Comparison of ENCODE assay signal across 8 mouse cellular contexts in the genomic region with DNA sequence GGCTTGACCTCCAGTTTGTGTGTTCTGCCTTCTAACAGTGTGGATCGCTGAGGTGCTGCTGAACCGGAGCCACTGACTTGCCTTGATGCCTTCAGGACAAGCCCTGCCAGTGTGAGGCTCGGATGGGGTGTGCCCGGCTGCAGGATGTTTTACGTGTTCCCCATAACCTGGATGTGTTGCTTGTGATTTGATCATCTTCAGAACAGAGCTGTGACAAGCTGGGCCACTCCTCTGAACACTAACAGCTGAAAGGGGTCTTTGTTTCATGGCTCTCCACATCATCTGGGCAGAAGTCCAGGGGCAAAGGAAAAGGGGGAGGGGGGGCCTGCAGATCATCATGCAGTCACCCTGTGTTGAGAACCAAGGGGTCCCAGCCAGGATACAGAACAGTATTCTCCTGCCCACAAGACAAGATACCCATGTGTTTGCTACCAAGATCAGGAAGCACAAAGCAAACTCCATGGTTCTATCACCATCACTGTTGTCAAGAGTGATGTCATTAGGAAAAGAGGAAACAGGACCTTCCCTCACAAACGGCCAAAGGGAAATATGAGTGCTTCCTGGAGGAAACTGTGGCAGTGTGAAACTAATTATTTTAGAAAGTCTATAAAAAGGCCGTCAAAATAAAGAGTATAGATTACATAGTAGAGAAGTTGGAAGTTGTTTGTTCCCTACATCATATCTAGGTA. TPM values are rescaled to one million over a fixed set of nuclear protein-coding genes. Genes with fewer than 3 reads are reported as not detected.
A peak's percentile ranks its signal among the peaks of the same experiment; 100 is the strongest.
DNase-seq lines count a peak whose midpoint lies in the region; ATAC-seq lines count a peak whose summit lies in the region.

No protein-coding gene starts in this region.

- ATAC-seq in heart, embryonic 11.5 days (replicated peaks; ENCODE audit: insufficient number of reproducible peaks, low FRiP score, low TSS enrichment), result 0 out of 2 replicates have a peak, but pooled peaks have one; percentile 23
- peak; percentile 71 for ATAC-seq in limb, embryonic 13.5 days (ENCODE audit: low FRiP score, low read depth)

- H3K36me3 ChIP-seq in heart, embryonic 11.5 days (ENCODE audit: control insufficient read depth, insufficient read depth, low read length), result no peaks in the 10 kb centered on the region
- H3K36me3 ChIP-seq in limb, embryonic 13.5 days, result no peaks in the 10 kb centered on the region

- H3K4me2 ChIP-seq in heart, embryonic 11.5 days, result peak overlapping the region; percentile 7; the same call in 1 of the 2 replicates
- H3K4me2 ChIP-seq in limb, embryonic 13.5 days (replicated peaks), result peak overlapping the region; percentile 46

- no peak for DNase-seq in heart, postnatal 10 days
- peak; percentile 59 for DNase-seq in retina, postnatal 1 day
- DNase-seq in retina, embryonic 14.5 days (ENCODE audit: low spot score), result no peak
- no peak for DNase-seq in natural killer cell, adult 2 months (ENCODE audit: low spot score in 2 of 2)
- no peak for DNase-seq in B cell, adult 2 months
- no peak for DNase-seq in testis, postnatal 14 days (ENCODE audit: low spot score)

- peak overlapping the region; percentile 77 for H3K27ac ChIP-seq in heart, embryonic 11.5 days (ENCODE audit: low read depth, low read length)
- H3K27ac ChIP-seq in limb, embryonic 13.5 days, result peak overlapping the region; percentile 61; the same call in 1 of the 2 replicates

- H3K9me3 ChIP-seq in heart, embryonic 11.5 days (replicated peaks; ENCODE audit: control insufficient read depth, low read length), result no peaks in the 10 kb centered on the region
- H3K9me3 ChIP-seq in limb, embryonic 13.5 days, result no peaks in the 10 kb centered on the region

- no peaks in the 10 kb centered on the region for H3K27me3 ChIP-seq in heart, embryonic 11.5 days (ENCODE audit: control insufficient read depth, insufficient read depth, low read length)
- no peaks in the 10 kb centered on the region for H3K27me3 ChIP-seq in limb, embryonic 13.5 days

- H3K4me1 ChIP-seq in heart, embryonic 11.5 days (ENCODE audit: control insufficient read depth, insufficient read depth, low read length), result no peaks in the 10 kb centered on the region; the same call in 1 of the 2 replicates
- peaks cover 15% of the 10 kb centered on the region for H3K4me1 ChIP-seq in limb, embryonic 13.5 days

- intact Hi-C loops in heart, postnatal 10 days (cut with DNase I), result no loop called here

- no peak overlapping the region for H3K4me3 ChIP-seq in heart, embryonic 11.5 days (ENCODE audit: low read depth, low read length)
- 0 out of 2 replicates have a peak overlapping the region, but pooled peaks have one; percentile 8 for H3K4me3 ChIP-seq in limb, embryonic 13.5 days

- H3K9ac ChIP-seq in heart, embryonic 11.5 days (ENCODE audit: low read depth, low read length), result no peak overlapping the region
- no peak overlapping the region for H3K9ac ChIP-seq in limb, embryonic 13.5 days

- WGBS in heart, embryonic 11.5 days (ENCODE audit: insufficient replicate concordance), result 61% methylated on average over 7 of the region's 7 CpGs
- WGBS in limb, embryonic 13.5 days, result 46% methylated on average over 7 of the region's 7 CpGs

RNA-seq across cellular contexts. Expression of gene Hao1, which starts 25.9 kb away (rescaled TPM):
- polyA plus RNA-seq in heart, embryonic 11.5 days (2014; fragmentation: Nextera tagmentation; extraction: Ambion mirVana), result not detected in 2 replicates
- not detected for total RNA-seq in heart, postnatal 10 days (2021)
- polyA plus RNA-seq in limb, embryonic 13.5 days (2015; fragmentation: Nextera tagmentation; extraction: Ambion mirVana), result 0.11 TPM in 1 of 2 replicates, not detected in the other
